Mouse (Mus musculus) spleen, adult 2 months (tissue): ENCODE measurements around the gene 2510039O18Rik. TPM values are rescaled to one million over a fixed set of nuclear protein-coding genes. Genes with fewer than 3 reads are reported as not detected.

Experiments used
- DNase-seq, 2 experiments: peaks; one replicate each; pipeline versions ENCODE4 v3.0.0 to v3.0.0-alpha.2; 2012 to 2021; ENCODE audit warnings: low spot score in 2 of 2, low read depth in 1 of 2
- H3K27ac ChIP-seq: fragments of 200-500 bp; 2 replicates; pipeline ENCODE4 v1.5.1; 2012; ENCODE audit warnings: low read length, inconsistent platforms; ENCODE audit not compliant: insufficient read depth
- H3K27me3 ChIP-seq: fragments of 200-500 bp; 2 replicates; pipeline ENCODE4 v1.6.1; 2012; ENCODE audit warnings: mild to moderate bottlenecking, moderate library complexity, low read length, inconsistent platforms; ENCODE audit not compliant: control insufficient read depth, insufficient read depth
- H3K36me3 ChIP-seq: fragments of 200-500 bp; 2 replicates; pipeline ENCODE4 v1.6.1; 2012; ENCODE audit warnings: mild to moderate bottlenecking, low read length, inconsistent platforms; ENCODE audit not compliant: control insufficient read depth, insufficient read depth
- H3K4me1 ChIP-seq: fragments of 200-500 bp; 2 replicates; pipeline ENCODE4 v1.6.1; 2011; ENCODE audit warnings: inconsistent platforms; ENCODE audit not compliant: control insufficient read depth, insufficient read depth, insufficient read length
- H3K4me3 ChIP-seq: fragments of 200-500 bp; 2 replicates; pipeline ENCODE4 v1.5.1; 2011; ENCODE audit warnings: mild to moderate bottlenecking, inconsistent platforms; ENCODE audit not compliant: insufficient read depth, insufficient read length; ENCODE audit errors: extremely low read depth
- CTCF ChIP-seq: fragments of 200-500 bp; IDR thresholded peaks from 2 replicates; pipeline ENCODE4 v1.5.1; 2011; ENCODE audit warnings: mild to moderate bottlenecking, inconsistent platforms; ENCODE audit not compliant: insufficient read depth, insufficient read length, insufficient replicate concordance; ENCODE audit errors: extremely low read depth
- POLR2A ChIP-seq: fragments of 200-500 bp; IDR thresholded peaks from 2 replicates; pipeline ENCODE4 v1.6.1; 2011; ENCODE audit warnings: low read depth, low read length, inconsistent platforms
- WGBS: fragments of 180-500 bp; shearing (Covaris S2); methylation state at CpG from one replicate; pipeline ENCODE4 v1.1.7; 2018; 5-methylcytosine and 5-hydroxymethylcytosine counted together
- polyA plus RNA-seq: library from polyadenylated mRNA; depleted of rRNA; stranded (reverse); fragments of >200 nt; gene quantifications from 2 replicates; pipeline ENCODE4 v1.2.3, GENCODE M21; 2012

Gene 2510039O18Rik
- polyA plus RNA-seq, 1 experiment: 80.5 TPM

DNA sequence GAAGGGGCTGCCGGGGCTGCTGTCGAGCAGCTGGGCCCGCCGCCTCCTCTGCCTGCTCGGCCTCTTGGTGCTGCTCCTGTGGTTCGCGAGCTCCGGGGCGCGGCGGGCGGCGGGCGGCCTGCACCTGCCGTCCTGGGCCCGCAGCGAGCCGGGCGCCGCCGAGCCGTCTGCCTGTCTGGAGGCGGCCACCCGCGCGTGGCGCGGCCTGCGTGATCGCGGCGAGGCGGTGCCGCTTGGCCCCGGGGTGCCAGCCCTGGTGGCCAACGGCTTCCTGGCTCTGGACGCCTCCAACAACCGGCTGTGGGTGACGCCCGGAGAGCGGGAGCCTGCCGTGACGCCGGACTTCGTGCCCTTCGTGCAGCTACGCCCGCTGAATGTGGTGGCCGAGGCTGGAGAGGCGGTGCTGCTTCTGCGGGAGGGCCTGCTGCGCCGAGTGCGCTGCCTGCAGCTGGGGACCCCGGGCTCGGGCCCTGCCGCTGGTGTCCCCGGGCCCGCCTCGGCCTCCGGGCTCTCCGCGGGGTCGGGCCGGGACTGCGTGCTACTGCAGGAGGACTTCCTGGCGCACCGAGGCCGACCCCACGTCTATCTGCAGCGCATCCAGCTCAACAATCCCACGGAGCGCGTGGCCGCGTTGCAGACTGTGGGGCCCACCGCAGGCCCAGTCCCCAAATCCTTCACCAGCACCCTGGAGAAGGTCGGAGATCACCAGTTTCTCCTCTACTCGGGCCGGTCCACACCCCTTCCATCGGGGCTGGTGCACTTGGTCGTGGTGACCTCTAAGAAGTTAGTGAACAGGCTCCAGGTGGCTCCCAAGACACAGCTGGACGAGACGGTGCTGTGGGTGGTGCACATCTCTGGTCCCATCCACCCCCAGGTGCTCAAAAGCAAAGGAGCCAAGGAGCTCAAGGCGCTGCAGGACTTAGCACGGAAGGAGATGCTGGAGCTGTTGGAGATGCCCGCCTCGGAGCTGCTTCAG is 638 bp downstream of the 2510039O18Rik start:
- DNase-seq: peak in 1 of 2 experiments; percentile 43
- TF ChIP-seq CTCF (no peak), POLR2A (no peak)
- H3K36me3 ChIP-seq: peaks cover 13% of the 10 kb centered on the region
- H3K4me3 ChIP-seq: peak overlapping the region; percentile 86
- 6% methylated on average over 78 of the region's 88 CpGs for WGBS
- H3K4me1 ChIP-seq: peaks cover 19% of the 10 kb centered on the region
- H3K27me3 ChIP-seq: no peaks in the 10 kb centered on the region
- H3K27ac ChIP-seq: peak overlapping the region; percentile 70

DNA sequence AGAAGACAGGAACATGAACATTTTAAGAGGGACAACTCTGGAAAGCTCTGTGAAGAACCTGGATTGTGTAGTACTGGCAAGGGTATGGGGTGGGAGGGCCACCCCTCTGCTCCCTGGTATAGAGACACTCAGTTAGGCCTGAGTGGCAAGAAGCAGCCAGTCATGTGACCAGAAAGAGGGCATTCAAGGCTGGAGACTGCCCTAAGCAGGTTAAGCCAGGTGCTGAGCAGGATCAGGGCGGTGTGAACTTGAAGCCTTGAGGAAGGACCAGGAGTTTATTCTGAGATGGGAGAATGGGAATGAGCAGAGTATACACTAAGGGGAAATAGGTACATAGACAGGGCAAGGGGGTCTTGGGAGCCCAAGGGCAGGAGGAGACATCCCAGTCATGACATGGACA is 2.3 kb downstream of the 2510039O18Rik start:
- DNase-seq: no peak
- 92% methylated on average over 1 of the region's 1 CpGs for WGBS
- no peaks in the 10 kb centered on the region for H3K27me3 ChIP-seq
- no peak overlapping the region for H3K27ac ChIP-seq
- peaks cover 22% of the 10 kb centered on the region for H3K36me3 ChIP-seq
- no peak for TF ChIP-seq POLR2A
- no peak for TF ChIP-seq CTCF
- peaks cover 19% of the 10 kb centered on the region for H3K4me1 ChIP-seq
- no peak overlapping the region for H3K4me3 ChIP-seq

DNA sequence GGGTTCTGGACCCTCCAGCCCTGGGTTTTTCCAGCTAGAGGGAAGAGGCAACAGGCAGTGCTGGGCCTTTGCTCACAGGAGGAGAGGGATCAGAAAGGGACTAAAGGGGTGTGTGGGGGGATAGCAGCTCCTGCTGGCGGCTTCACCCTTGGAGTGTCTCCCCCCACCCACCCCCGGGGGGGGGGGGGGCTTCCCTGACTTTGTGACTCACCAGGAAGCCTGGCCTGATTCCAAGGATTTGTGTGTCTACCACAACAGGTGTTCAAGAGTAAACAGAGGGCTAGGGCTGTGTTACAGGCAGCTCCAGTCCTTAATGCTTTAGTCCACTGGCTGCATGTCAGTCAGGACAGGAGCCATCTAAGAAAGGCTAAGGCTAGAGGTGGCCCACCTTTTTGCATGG is 6.8 kb downstream of the 2510039O18Rik start:
- Histone ChIP-seq H3K4me1 (peaks cover 9% of the 10 kb centered on the region; the same call in 1 of the 2 replicates), H3K27me3 (no peaks in the 10 kb centered on the region), H3K27ac (no peak overlapping the region), H3K36me3 (peaks cover 22% of the 10 kb centered on the region), H3K4me3 (no peak overlapping the region)
- 77% methylated on average over 2 of the region's 2 CpGs for WGBS
- no peak for DNase-seq
- TF ChIP-seq POLR2A (no peak), CTCF (no peak)

- no peaks in the 10 kb centered on the region for H3K4me1 ChIP-seq
- 12% methylated on average over 4 of the region's 4 CpGs for WGBS
- no peak for TF ChIP-seq CTCF
- no peak for TF ChIP-seq POLR2A
- no peak for DNase-seq
- H3K4me3 ChIP-seq: no peak overlapping the region
- H3K27ac ChIP-seq: no peak overlapping the region
- no peaks in the 10 kb centered on the region for H3K27me3 ChIP-seq
- no peaks in the 10 kb centered on the region; the same call in 1 of the 2 replicates for H3K36me3 ChIP-seq
Measured at GRCm38 (mm10) chr4:147953590-147953989, 12.9 kb downstream of the 2510039O18Rik start.

GRCm38 (mm10) chr4:147957141-147957540 is 16.4 kb downstream of the 2510039O18Rik start:
- 43% methylated on average over 11 of the region's 11 CpGs for WGBS
- DNase-seq: no peak
- Histone ChIP-seq H3K4me3 (no peak overlapping the region), H3K36me3 (no peaks in the 10 kb centered on the region), H3K4me1 (no peaks in the 10 kb centered on the region; the same call in 1 of the 2 replicates), H3K27me3 (no peaks in the 10 kb centered on the region), H3K27ac (no peak overlapping the region)
- no peak for TF ChIP-seq POLR2A
- TF ChIP-seq CTCF: no peak

DNA sequence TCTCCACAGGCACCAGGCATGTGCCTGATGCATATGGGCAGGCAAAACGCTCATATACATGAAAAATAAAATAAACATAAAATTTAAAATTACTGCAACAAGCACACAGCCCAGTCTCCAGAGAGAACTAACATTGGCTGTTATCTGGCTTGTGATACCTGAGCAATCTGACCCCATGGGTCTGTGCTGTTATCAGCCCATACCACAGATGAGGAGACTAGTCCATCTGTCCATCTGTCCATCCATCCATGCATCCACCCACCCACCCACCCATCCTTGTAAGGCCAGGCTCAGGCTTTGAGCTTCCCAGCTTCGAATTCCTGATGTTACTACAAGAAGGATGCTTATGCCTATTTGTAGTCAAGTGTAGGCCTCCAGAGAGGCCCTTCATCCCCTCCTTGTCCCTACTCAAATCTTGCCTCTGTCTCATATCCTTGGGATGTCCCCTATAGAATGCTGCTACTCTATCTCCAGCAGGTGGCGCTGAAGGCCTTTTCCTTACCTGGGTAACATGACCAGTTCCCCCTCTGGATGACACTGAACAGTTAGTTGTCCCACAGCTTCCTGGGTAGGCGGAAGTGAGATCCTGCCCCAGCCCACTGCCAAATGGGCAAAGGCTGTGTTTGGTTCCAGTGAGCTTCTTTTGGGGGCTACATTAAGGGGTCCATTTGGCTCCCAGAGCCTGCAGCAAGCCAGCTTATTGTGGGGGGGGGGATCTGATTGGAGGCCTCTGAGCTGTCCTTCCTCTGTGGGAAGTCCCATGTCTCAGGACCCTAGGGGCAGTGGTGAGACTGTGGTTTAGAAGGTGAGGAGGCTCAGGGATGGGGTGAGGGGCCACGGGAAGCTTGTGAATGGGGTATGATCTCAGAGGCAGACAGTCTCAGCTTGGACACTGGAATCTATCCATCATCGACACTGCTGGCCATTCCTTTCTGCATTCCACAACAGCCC is 19.5 kb downstream of the 2510039O18Rik start:
- DNase-seq: peak; percentile 25 to 48
- H3K27ac ChIP-seq: no peak overlapping the region
- no peaks in the 10 kb centered on the region for H3K36me3 ChIP-seq
- no peak overlapping the region for H3K4me3 ChIP-seq
- no peaks in the 10 kb centered on the region for H3K27me3 ChIP-seq
- no peaks in the 10 kb centered on the region; the same call in 1 of the 2 replicates for H3K4me1 ChIP-seq
- TF ChIP-seq POLR2A: no peak
- peak; percentile 47; the same call in 1 of the 2 replicates for TF ChIP-seq CTCF
- 35% methylated on average over 6 of the region's 6 CpGs for WGBS
